Mouse (Mus musculus): ENCODE measurements around the gene Tbxas1. TPM values are rescaled to one million over a fixed set of nuclear protein-coding genes. Genes with fewer than 3 reads are reported as not detected.

The Tbxas1 gene
- polyA plus RNA-seq, 1 experiment from 2014 or later, result 1.0 TPM

DNA sequence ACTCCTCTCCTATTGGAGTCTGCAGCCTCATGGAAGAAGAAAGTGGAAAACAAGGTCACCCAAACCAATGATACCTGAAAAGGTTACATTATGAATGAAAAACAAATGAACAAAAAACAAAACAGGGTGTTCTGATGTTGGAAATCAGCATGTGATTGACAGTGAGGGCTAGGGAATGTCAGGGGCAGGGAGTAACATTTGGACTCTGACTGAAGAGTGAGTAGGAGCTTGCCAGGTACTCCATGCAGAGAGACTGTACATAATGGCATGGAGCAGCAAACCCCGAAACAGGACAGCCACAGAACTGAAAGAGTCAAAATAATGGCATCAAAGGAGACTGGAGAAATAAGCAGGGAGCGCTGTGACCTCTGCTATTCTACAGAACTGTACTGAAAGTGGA lies 14.9 kb upstream of the Tbxas1 start:
- H3K36me3 ChIP-seq (replicated peaks; ENCODE audit: control insufficient read depth, insufficient read depth, low read depth, low read length), result no peaks in the 10 kb centered on the region
- H3K4me2 ChIP-seq (ENCODE audit: low read depth, low read length), result no peak overlapping the region
- H3K27me3 ChIP-seq (ENCODE audit: control insufficient read depth, insufficient read depth, low read length), result no peaks in the 10 kb centered on the region
- 93% methylated on average over 2 of the region's 2 CpGs for WGBS
- no peaks in the 10 kb centered on the region for H3K9me3 ChIP-seq (replicated peaks; ENCODE audit: control insufficient read depth, low read length)
- no peak overlapping the region for H3K4me3 ChIP-seq (ENCODE audit: low read depth, low read length)
- no peak overlapping the region for H3K27ac ChIP-seq (replicated peaks; ENCODE audit: low read depth, low read length)
- H3K4me1 ChIP-seq (ENCODE audit: control insufficient read depth, insufficient read depth, low read length), result no peaks in the 10 kb centered on the region
- ATAC-seq (replicated peaks; ENCODE audit: insufficient number of reproducible peaks, low FRiP score, low TSS enrichment, low read depth) (no peak), DNase-seq (ENCODE audit: low spot score) (no peak)
- no peak overlapping the region for H3K9ac ChIP-seq (replicated peaks; ENCODE audit: low read length)

- no peak overlapping the region for H3K4me3 ChIP-seq (ENCODE audit: low read depth, low read length)
- 38% methylated on average over 3 of the region's 3 CpGs for WGBS
- ATAC-seq (replicated peaks; ENCODE audit: insufficient number of reproducible peaks, low FRiP score, low TSS enrichment, low read depth) (peak; percentile 76), DNase-seq (ENCODE audit: low spot score) (peak; percentile 35)
- H3K27me3 ChIP-seq (ENCODE audit: control insufficient read depth, insufficient read depth, low read length), result no peaks in the 10 kb centered on the region
- H3K9ac ChIP-seq (replicated peaks; ENCODE audit: low read length), result no peak overlapping the region
- H3K4me2 ChIP-seq (ENCODE audit: low read depth, low read length), result no peak overlapping the region
- H3K36me3 ChIP-seq (replicated peaks; ENCODE audit: control insufficient read depth, insufficient read depth, low read depth, low read length), result no peaks in the 10 kb centered on the region
- no peaks in the 10 kb centered on the region for H3K4me1 ChIP-seq (ENCODE audit: control insufficient read depth, insufficient read depth, low read length)
- H3K9me3 ChIP-seq (replicated peaks; ENCODE audit: control insufficient read depth, low read length), result no peaks in the 10 kb centered on the region
- H3K27ac ChIP-seq (replicated peaks; ENCODE audit: low read depth, low read length), result no peak overlapping the region
Measured at GRCm38 (mm10) chr6:38863595-38863994, 11.6 kb upstream of the Tbxas1 start.

GRCm38 (mm10) chr6:38865805-38866204 lies 9.4 kb upstream of the Tbxas1 start:
- H3K9me3 ChIP-seq (replicated peaks; ENCODE audit: control insufficient read depth, low read length), result no peaks in the 10 kb centered on the region
- no peaks in the 10 kb centered on the region for H3K4me1 ChIP-seq (ENCODE audit: control insufficient read depth, insufficient read depth, low read length)

DNA sequence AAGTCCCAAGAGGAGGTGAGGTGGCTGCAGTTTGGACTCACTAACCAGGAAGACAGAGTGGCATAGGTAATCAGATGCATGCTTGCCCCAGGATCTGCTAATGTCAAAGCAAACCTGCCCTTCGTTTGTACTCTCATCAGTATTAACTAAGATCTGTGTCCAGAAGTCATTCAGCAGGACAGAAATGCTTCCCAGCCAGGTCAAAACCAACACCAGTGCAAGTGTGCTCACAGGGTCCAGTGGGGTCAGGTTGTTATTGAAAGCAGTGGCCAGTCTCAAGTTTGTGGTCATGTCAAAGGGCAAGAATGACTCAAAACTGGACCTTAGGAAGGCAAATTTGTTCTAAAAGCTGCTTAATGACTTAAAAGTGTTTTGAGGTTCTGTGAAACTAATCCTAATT lies 8.8 kb upstream of the Tbxas1 start:
- no peak for ATAC-seq (replicated peaks; ENCODE audit: insufficient number of reproducible peaks, low FRiP score, low TSS enrichment, low read depth)
- WGBS, result 69% methylated on average over 1 of the region's 1 CpGs
- H3K9ac ChIP-seq (replicated peaks; ENCODE audit: low read length), result no peak overlapping the region
- H3K4me3 ChIP-seq (ENCODE audit: low read depth, low read length), result no peak overlapping the region
- no peaks in the 10 kb centered on the region for H3K27me3 ChIP-seq (ENCODE audit: control insufficient read depth, insufficient read depth, low read length)
- no peaks in the 10 kb centered on the region for H3K9me3 ChIP-seq (replicated peaks; ENCODE audit: control insufficient read depth, low read length)
- H3K4me2 ChIP-seq (ENCODE audit: low read depth, low read length), result no peak overlapping the region
- H3K4me1 ChIP-seq (ENCODE audit: control insufficient read depth, insufficient read depth, low read length), result no peaks in the 10 kb centered on the region
- no peak overlapping the region for H3K27ac ChIP-seq (replicated peaks; ENCODE audit: low read depth, low read length)
- no peaks in the 10 kb centered on the region for H3K36me3 ChIP-seq (replicated peaks; ENCODE audit: control insufficient read depth, insufficient read depth, low read depth, low read length)
- no peak for DNase-seq (ENCODE audit: low spot score)

More at GRCm38 (mm10) chr6:38865805-38866204, 9.4 kb upstream of the Tbxas1 start:
- no peak for ATAC-seq (replicated peaks; ENCODE audit: insufficient number of reproducible peaks, low FRiP score, low TSS enrichment, low read depth)
- no peak for DNase-seq (ENCODE audit: low spot score)
- Histone ChIP-seq H3K27me3 (ENCODE audit: control insufficient read depth, insufficient read depth, low read length) (no peaks in the 10 kb centered on the region), H3K27ac (replicated peaks; ENCODE audit: low read depth, low read length) (no peak overlapping the region), H3K4me3 (ENCODE audit: low read depth, low read length) (no peak overlapping the region), H3K36me3 (replicated peaks; ENCODE audit: control insufficient read depth, insufficient read depth, low read depth, low read length) (no peaks in the 10 kb centered on the region), H3K4me2 (ENCODE audit: low read depth, low read length) (no peak overlapping the region), H3K9ac (replicated peaks; ENCODE audit: low read length) (no peak overlapping the region)

GRCm38 (mm10) chr6:38866761-38867160 lies 8.4 kb upstream of the Tbxas1 start:
- no peak overlapping the region for H3K9ac ChIP-seq (replicated peaks; ENCODE audit: low read length)
- H3K27ac ChIP-seq (replicated peaks; ENCODE audit: low read depth, low read length), result no peak overlapping the region
- no peaks in the 10 kb centered on the region for H3K4me1 ChIP-seq (ENCODE audit: control insufficient read depth, insufficient read depth, low read length)
- DNase-seq (ENCODE audit: low spot score), result no peak
- WGBS, result 65% methylated on average over 2 of the region's 2 CpGs
- no peaks in the 10 kb centered on the region for H3K9me3 ChIP-seq (replicated peaks; ENCODE audit: control insufficient read depth, low read length)
- no peak for ATAC-seq (replicated peaks; ENCODE audit: insufficient number of reproducible peaks, low FRiP score, low TSS enrichment, low read depth)
- H3K4me3 ChIP-seq (ENCODE audit: low read depth, low read length), result no peak overlapping the region
- H3K4me2 ChIP-seq (ENCODE audit: low read depth, low read length), result no peak overlapping the region
- no peaks in the 10 kb centered on the region for H3K27me3 ChIP-seq (ENCODE audit: control insufficient read depth, insufficient read depth, low read length)
- no peaks in the 10 kb centered on the region for H3K36me3 ChIP-seq (replicated peaks; ENCODE audit: control insufficient read depth, insufficient read depth, low read depth, low read length)

GRCm38 (mm10) chr6:38867291-38867690 lies 7.9 kb upstream of the Tbxas1 start:
- no peaks in the 10 kb centered on the region for H3K36me3 ChIP-seq (replicated peaks; ENCODE audit: control insufficient read depth, insufficient read depth, low read depth, low read length)
- no peak overlapping the region for H3K27ac ChIP-seq (replicated peaks; ENCODE audit: low read depth, low read length)
- H3K4me2 ChIP-seq (ENCODE audit: low read depth, low read length), result no peak overlapping the region
- H3K9me3 ChIP-seq (replicated peaks; ENCODE audit: control insufficient read depth, low read length), result no peaks in the 10 kb centered on the region
- DNase-seq (ENCODE audit: low spot score), result no peak
- WGBS, result 64% methylated on average over 1 of the region's 1 CpGs
- H3K4me3 ChIP-seq (ENCODE audit: low read depth, low read length), result no peak overlapping the region
- H3K4me1 ChIP-seq (ENCODE audit: control insufficient read depth, insufficient read depth, low read length), result no peaks in the 10 kb centered on the region
- no peaks in the 10 kb centered on the region for H3K27me3 ChIP-seq (ENCODE audit: control insufficient read depth, insufficient read depth, low read length)
- H3K9ac ChIP-seq (replicated peaks; ENCODE audit: low read length), result no peak overlapping the region
- no peak for ATAC-seq (replicated peaks; ENCODE audit: insufficient number of reproducible peaks, low FRiP score, low TSS enrichment, low read depth)

- Histone ChIP-seq H3K36me3 (replicated peaks; ENCODE audit: control insufficient read depth, insufficient read depth, low read depth, low read length) (no peaks in the 10 kb centered on the region), H3K9ac (replicated peaks; ENCODE audit: low read length) (no peak overlapping the region), H3K9me3 (replicated peaks; ENCODE audit: control insufficient read depth, low read length) (no peaks in the 10 kb centered on the region), H3K27me3 (ENCODE audit: control insufficient read depth, insufficient read depth, low read length) (no peaks in the 10 kb centered on the region), H3K27ac (replicated peaks; ENCODE audit: low read depth, low read length) (no peak overlapping the region), H3K4me2 (ENCODE audit: low read depth, low read length) (no peak overlapping the region), H3K4me1 (ENCODE audit: control insufficient read depth, insufficient read depth, low read length) (no peaks in the 10 kb centered on the region), H3K4me3 (ENCODE audit: low read depth, low read length) (no peak overlapping the region)
- WGBS, result 90% methylated on average over 1 of the region's 1 CpGs
- no peak for ATAC-seq (replicated peaks; ENCODE audit: insufficient number of reproducible peaks, low FRiP score, low TSS enrichment, low read depth)
- DNase-seq (ENCODE audit: low spot score), result no peak
Measured at GRCm38 (mm10) chr6:38868974-38869373, 6.2 kb upstream of the Tbxas1 start.

DNA sequence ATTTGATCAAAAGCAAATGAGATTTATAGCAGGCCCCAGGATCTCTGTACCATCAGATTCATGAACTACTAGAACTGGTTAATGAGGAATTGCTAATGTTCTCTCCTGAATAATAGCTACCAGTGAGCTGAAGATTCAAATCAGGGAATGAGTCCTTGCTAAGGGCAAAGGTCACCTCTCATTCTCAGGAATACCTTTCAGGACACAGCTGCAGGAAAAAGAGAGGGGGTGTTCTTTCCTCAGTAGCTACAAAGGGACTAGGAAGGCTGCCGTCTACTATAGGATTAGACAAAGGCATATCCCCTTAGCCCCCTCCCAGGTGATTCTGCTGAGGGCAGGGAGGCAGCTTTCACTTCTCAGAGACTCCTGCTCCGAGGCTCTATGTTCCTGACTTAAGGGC lies 5.1 kb upstream of the Tbxas1 start:
- no peak overlapping the region for H3K9ac ChIP-seq (replicated peaks; ENCODE audit: low read length)
- no peak overlapping the region for H3K27ac ChIP-seq (replicated peaks; ENCODE audit: low read depth, low read length)
- H3K36me3 ChIP-seq (replicated peaks; ENCODE audit: control insufficient read depth, insufficient read depth, low read depth, low read length), result no peaks in the 10 kb centered on the region
- 19% methylated on average over 2 of the region's 2 CpGs for WGBS
- no peaks in the 10 kb centered on the region for H3K4me1 ChIP-seq (ENCODE audit: control insufficient read depth, insufficient read depth, low read length)
- no peaks in the 10 kb centered on the region for H3K27me3 ChIP-seq (ENCODE audit: control insufficient read depth, insufficient read depth, low read length)
- no peaks in the 10 kb centered on the region for H3K9me3 ChIP-seq (replicated peaks; ENCODE audit: control insufficient read depth, low read length)
- H3K4me2 ChIP-seq (ENCODE audit: low read depth, low read length), result no peak overlapping the region
- ATAC-seq (replicated peaks; ENCODE audit: insufficient number of reproducible peaks, low FRiP score, low TSS enrichment, low read depth) (no peak), DNase-seq (ENCODE audit: low spot score) (no peak)
- no peak overlapping the region for H3K4me3 ChIP-seq (ENCODE audit: low read depth, low read length)

All from embryonic facial prominence, embryonic 11.5 days (tissue).